Mouse (Mus musculus) liver, adult (tissue): ENCODE results near the gene Paqr7.

Experiments used
- GATA4 ChIP-seq: IDR thresholded peaks from 2 replicates; pipeline ENCODE4 v1.6.1; 2014; ENCODE audit warnings: mild to moderate bottlenecking, low read length; ENCODE audit not compliant: insufficient replicate concordance

Gene Paqr7

GRCm38 (mm10) chr4:134534932-134535786 is 38.7 kb downstream of the Paqr7 start, which contains the start of gene Mtfr1l:
Mtfr1l (minus strand) TSS chr4:134535387.
- peak; percentile 24; the same call in 1 of the 2 replicates for TF ChIP-seq GATA4

DNA sequence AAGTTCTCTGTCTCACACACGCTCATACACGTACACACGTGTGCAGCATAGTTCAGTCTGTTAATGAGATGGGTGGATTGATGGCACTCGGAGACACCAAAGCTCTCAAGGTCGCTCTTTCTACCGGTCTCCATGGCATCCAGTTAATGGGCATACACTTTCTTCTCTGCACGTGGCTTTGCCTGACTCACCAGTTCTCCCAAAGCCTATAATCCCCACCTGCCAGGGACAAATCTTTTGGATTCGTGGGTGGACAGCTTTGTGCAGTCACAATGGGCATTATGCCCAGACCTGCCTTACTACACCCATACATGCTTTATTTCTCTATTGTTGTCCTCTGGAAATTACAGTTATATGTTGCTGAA is 39.3 kb downstream of the Paqr7 start:
- no peak for TF ChIP-seq GATA4

GRCm38 (mm10) chr4:134538997-134539580 is 42.6 kb downstream of the Paqr7 start:
- no peak for TF ChIP-seq GATA4

DNA sequence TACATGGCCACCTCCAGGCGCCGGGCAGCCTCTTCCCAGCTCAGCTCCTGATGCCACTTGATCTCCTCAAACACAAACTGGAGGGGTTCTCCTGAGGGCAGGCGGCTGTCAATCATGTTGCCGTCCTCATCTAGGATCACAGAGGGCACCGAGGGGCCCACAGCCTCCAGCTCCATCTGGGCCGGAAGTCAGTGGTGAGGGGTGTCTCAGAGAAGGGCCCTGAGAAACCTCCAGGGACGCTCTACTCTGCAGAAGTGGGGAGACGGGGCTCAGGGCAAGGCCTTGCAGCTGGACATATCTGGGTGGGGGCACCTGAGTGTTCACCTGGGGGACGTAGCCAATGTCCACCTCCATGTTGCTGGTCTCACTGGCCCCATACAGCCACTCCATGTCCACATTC is 46.2 kb downstream of the Paqr7 start:
- no peak for TF ChIP-seq GATA4

DNA sequence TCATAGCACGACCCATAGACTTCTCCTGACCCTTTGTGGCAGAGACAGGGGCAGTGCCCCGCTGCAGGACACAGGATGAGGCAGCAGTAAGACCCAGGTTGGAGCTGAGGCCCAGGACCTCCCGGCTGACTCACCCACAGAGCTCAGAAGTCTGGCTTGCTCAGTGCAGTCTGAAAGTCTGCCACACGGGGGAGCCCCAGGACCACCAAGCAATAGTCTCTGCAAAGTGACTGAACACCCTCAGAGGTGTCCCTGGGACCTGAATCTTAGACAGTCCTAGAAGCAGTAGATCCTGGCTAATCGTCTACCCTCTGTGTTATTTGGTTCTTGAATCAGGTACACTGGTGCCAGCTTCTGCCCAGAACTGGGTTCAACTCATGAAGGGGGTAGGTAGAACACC is 46.8 kb downstream of the Paqr7 start:
- TF ChIP-seq GATA4 = no peak

GRCm38 (mm10) chr4:134546814-134547705 is 50.6 kb downstream of the Paqr7 start:
- no peak for TF ChIP-seq GATA4

DNA sequence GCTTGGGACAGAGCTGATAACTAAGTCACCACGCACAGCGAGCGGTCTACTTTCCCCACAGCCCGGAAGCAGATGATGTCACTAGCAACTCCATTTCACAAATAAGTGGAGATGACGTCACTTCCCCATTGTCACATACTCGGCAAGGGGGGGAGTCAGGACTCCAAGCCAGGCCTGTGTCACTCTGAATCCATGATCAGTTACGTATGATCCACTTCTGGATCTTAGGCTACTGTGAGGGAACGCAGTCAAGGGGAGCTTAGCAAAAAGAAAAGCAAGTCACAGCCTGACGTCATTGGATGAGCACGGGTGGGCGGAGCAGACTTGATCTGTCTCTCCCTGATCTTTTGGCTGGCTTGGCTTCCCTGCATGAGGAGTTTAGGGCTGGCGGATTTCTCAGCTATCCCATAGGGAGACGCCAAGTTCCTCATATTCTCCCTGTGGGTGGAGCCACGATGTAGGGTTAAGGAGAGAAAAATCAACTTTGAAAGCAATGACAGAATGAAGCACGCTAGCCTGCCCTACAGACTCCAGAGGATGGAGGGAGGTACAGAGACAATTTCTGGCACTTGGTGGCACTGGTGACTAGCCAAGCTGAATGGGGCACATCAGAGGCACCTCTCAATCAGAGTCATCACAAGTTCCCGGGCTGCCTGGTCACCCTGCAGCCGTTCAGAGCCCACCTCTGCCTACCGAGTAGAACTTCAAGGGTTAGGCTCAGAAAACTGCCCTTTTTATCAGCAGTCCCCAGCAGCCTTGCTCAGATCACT is 51.9 kb downstream of the Paqr7 start:
- no peak for TF ChIP-seq GATA4

DNA sequence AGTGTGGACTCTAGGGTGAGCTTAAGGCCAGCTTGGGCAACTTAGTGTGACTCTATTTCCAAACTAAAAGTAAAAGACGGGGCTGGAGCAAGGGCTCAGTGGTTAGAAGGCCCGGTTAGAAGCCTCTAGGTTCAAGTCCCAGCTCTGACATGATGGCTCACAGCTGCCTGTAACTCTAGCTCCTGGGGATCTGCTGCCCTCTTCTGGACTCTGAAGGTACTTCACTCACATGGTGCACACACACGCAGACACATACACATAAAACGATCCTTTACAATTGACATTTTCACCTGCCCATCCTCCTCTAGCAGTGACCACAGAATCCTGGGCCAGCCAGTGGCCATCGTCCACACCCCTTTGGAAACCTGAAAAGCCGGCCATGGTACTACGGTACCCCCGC is 53.4 kb downstream of the Paqr7 start:
- TF ChIP-seq GATA4 = no peak

GRCm38 (mm10) chr4:134551494-134552316 is 55.2 kb downstream of the Paqr7 start, which contains the start of gene Selenon:
Selenon (minus strand) TSS chr4:134552166.
- TF ChIP-seq GATA4 = no peak

- no peak for TF ChIP-seq GATA4
Measured at GRCm38 (mm10) chr4:134553631-134554030, 57.1 kb downstream of the Paqr7 start.

- no peak for TF ChIP-seq GATA4
Measured at GRCm38 (mm10) chr4:134555956-134556580, 59.6 kb downstream of the Paqr7 start.

DNA sequence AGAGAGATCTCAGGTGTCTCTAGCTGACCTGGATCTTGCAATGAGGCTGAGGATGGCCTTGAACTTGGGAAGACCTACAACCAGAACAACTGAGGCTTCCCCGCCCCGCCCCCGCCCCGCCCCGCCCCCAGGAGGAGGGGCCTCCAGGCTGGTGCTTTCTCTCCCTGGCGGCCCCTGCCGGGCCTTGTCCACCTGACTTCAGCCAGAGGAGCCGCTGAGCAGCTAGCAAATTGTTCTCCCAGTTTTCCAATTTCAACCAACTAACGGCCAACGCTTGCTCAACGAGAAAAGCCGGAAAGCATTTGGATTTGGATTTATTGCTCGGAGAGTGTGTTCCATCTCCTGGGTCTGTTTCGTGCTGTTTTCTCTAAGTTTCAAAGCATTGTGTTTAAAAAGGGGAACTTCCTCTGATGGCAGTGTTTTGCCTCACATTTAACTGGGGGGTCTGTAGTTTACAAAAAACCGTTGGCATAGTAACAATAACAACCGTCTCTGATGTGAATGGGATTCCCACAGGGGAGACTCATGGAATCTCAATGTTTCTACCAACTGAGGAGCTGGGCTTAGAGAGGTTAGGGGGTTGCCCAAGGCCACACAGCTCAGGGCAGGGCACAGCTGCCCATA is 61.2 kb downstream of the Paqr7 start:
- TF ChIP-seq GATA4 = no peak

- no peak for TF ChIP-seq GATA4
Measured at GRCm38 (mm10) chr4:134558570-134559113, 62.1 kb downstream of the Paqr7 start.
